Mouse (Mus musculus): ENCODE data around the gene Polr2h.

The Polr2h gene

GRCm38 (mm10) chr16:20757385-20757784 is 39.9 kb downstream of the Polr2h start:
- in situ Hi-C loops (cut with MboI, MseI), result no loop called here

- in situ Hi-C loops (cut with MboI, MseI), result no loop called here
Measured at GRCm38 (mm10) chr16:20761681-20762080, 44.2 kb downstream of the Polr2h start.

GRCm38 (mm10) chr16:20765244-20765643 is 47.8 kb downstream of the Polr2h start:
- in situ Hi-C loops (cut with MboI, MseI), result no loop called here

Data from T-helper 17 cell (primary cell).